Mouse (Mus musculus) megakaryocyte progenitor cell, adult 5-6 weeks (primary cell): ENCODE results near the gene Defb13. TPM values are rescaled to one million over a fixed set of nuclear protein-coding genes. Genes with fewer than 3 reads are reported as not detected.
"Not testable (repeated sequence)": the region's sequence is repeated elsewhere in the genome, so short reads cannot be mapped to it uniquely, and the experiment has no call there.

ENCODE experiments used
- ATAC-seq: replicated peaks from 2 replicates; pipeline ENCODE4 v1.8.0; 2016; ENCODE audit warnings: mild to moderate bottlenecking, moderate TSS enrichment, inconsistent platforms; ENCODE audit not compliant: poor library complexity
- total RNA-seq, 2 experiments: library from RNA; stranded (forward) in 1 of 2; stranded (reverse) in 1 of 2; fragments of 157-497, 149-512 nt in 1 of 2; fragments of 200-1000 nt in 1 of 2; gene quantifications; 2 replicates each; pipeline versions ENCODE4 v1.2.3 to v1.2.4; 2015 to 2017

The Defb13 gene
- total RNA-seq (2015) = not detected in 2 replicates
- not detected in 2 replicates for total RNA-seq (2017)

GRCm38 (mm10) chr8:21946462-21946861 is at the start of gene Defb13:
Defb13 (plus strand) TSS chr8:21946762.
- ATAC-seq = no peak

GRCm38 (mm10) chr8:21906290-21906689 is 40.3 kb upstream of the Defb13 start, which contains the start of gene Defb11:
Defb11 (minus strand) TSS chr8:21906412.
- not testable (repeated sequence) for ATAC-seq

GRCm38 (mm10) chr8:21911931-21912330 is 34.6 kb upstream of the Defb13 start:
- ATAC-seq = no peak

- ATAC-seq = no peak
These were observed 34.0 kb upstream of the Defb13 start for GRCm38 (mm10) chr8:21912554-21912953.

GRCm38 (mm10) chr8:21915625-21916024 is 30.9 kb upstream of the Defb13 start:
- ATAC-seq = no peak

GRCm38 (mm10) chr8:21930754-21931153 is 15.8 kb upstream of the Defb13 start:
- ATAC-seq = not testable (repeated sequence)

- ATAC-seq = no peak
These were observed 14.0 kb upstream of the Defb13 start, which contains the start of gene Defb15 for GRCm38 (mm10) chr8:21932610-21933009. Defb15 (minus strand) TSS chr8:21932710.

GRCm38 (mm10) chr8:21938052-21938451 is 8.5 kb upstream of the Defb13 start, which contains the start of gene Defb35:
Defb35 (plus strand) TSS chr8:21938352.
- ATAC-seq = not testable (repeated sequence)

GRCm38 (mm10) chr8:21947311-21948017 is 902 bp downstream of the Defb13 start:
- no peak for ATAC-seq

- ATAC-seq = peak; percentile 75
These were observed 8.8 kb downstream of the Defb13 start for GRCm38 (mm10) chr8:21955321-21955720.

- ATAC-seq = no peak
These were observed 9.8 kb downstream of the Defb13 start for GRCm38 (mm10) chr8:21956336-21956735.

- ATAC-seq = no peak
These were observed 11.9 kb downstream of the Defb13 start, which contains the start of gene Fam90a1a for GRCm38 (mm10) chr8:21958414-21958813. Fam90a1a (plus strand) TSS chr8:21958714.

- no peak for ATAC-seq
These were observed 20.1 kb downstream of the Defb13 start for GRCm38 (mm10) chr8:21966646-21967045.

- ATAC-seq = no peak
These were observed 22.9 kb downstream of the Defb13 start, which contains the start of gene Ccdc70 for GRCm38 (mm10) chr8:21969475-21969874. Ccdc70 (plus strand) TSS chr8:21969775.

- ATAC-seq = no peak
These were observed 31.6 kb downstream of the Defb13 start for GRCm38 (mm10) chr8:21978193-21978592.

- ATAC-seq = no peak
These were observed 35.2 kb downstream of the Defb13 start for GRCm38 (mm10) chr8:21981664-21982337.

GRCm38 (mm10) chr8:21992184-21992583 is 45.6 kb downstream of the Defb13 start:
- peak; percentile 93 for ATAC-seq

GRCm38 (mm10) chr8:21995181-21995580 is 48.6 kb downstream of the Defb13 start:
- no peak for ATAC-seq
